Mouse (Mus musculus) spleen, postnatal 36 days (tissue): ENCODE measurements around the gene Cacna1b.

ENCODE experiments used
- DNase-seq, 2 experiments: peaks; one replicate each; pipeline ENCODE4 v3.0.0; 2022; ENCODE audit warnings: low spot score in 2 of 2, mixed read lengths in 1 of 2

Cacna1b gene

GRCm38 (mm10) chr2:24553962-24554361 lies 209.0 kb downstream of the Cacna1b start:
- DNase-seq = no peak
